Mouse (Mus musculus) heart, postnatal 0 days (tissue): ENCODE measurements around the gene Rnf10. TPM values are rescaled to one million over a fixed set of nuclear protein-coding genes. Genes with fewer than 3 reads are reported as not detected.

ENCODE experiments used
- ATAC-seq: fragments of 200-750 bp; cut with Nextera tagmentation; 2 replicates; pipeline ENCODE4 v1.8.0; 2017; ENCODE audit warnings: low read depth, moderate number of reproducible peaks, moderate library complexity; ENCODE audit not compliant: insufficient read depth
- DNase-seq: peaks from one replicate; pipeline ENCODE4 v3.0.0-alpha.2; 2016; ENCODE audit warnings: low spot score
- H3K27ac ChIP-seq: fragments of 300-500 bp; sonication (generic); 2 replicates; pipeline ENCODE4 v1.5.1; 2014; ENCODE audit warnings: low read depth, mild to moderate bottlenecking
- H3K27me3 ChIP-seq: fragments of 300-500 bp; sonication (generic); 2 replicates; pipeline ENCODE4 v1.6.1; 2014; ENCODE audit warnings: low read length, mixed read lengths; ENCODE audit not compliant: control insufficient read depth, insufficient read depth
- H3K36me3 ChIP-seq: fragments of 300-500 bp; sonication (generic); replicated peaks from 2 replicates; pipeline ENCODE4 v1.6.1; 2014; ENCODE audit warnings: low read length, mixed read lengths; ENCODE audit not compliant: control insufficient read depth, insufficient read depth
- H3K4me1 ChIP-seq: fragments of 300-500 bp; sonication (generic); 2 replicates; pipeline ENCODE4 v1.6.1; 2014; ENCODE audit warnings: antibody characterized with exemption; ENCODE audit not compliant: control insufficient read depth, insufficient read depth
- H3K4me2 ChIP-seq: fragments of 300-500 bp; sonication (generic); 2 replicates; pipeline ENCODE4 v1.6.1; 2014; ENCODE audit warnings: low read depth, mild to moderate bottlenecking, low read length, moderate library complexity
- H3K4me3 ChIP-seq: fragments of 300-500 bp; sonication (generic); 2 replicates; pipeline ENCODE4 v1.5.1; 2014; ENCODE audit warnings: low read depth, low read length
- H3K9ac ChIP-seq: fragments of 300-500 bp; sonication (generic); replicated peaks from 2 replicates; pipeline ENCODE4 v1.6.1; 2014; ENCODE audit warnings: low read depth, low read length, mixed read lengths
- H3K9me3 ChIP-seq: fragments of 300-500 bp; sonication (generic); replicated peaks from 2 replicates; pipeline ENCODE4 v1.6.1; 2016; ENCODE audit warnings: low read length; ENCODE audit not compliant: control insufficient read depth
- CTCF ChIP-seq: IDR thresholded peaks from 2 replicates; pipeline ENCODE4 v1.5.1; 2016; ENCODE audit warnings: antibody characterized with exemption, control low read depth, low read depth
- EP300 ChIP-seq: IDR thresholded peaks from 2 replicates; pipeline ENCODE4 v1.6.1; 2016; ENCODE audit warnings: antibody characterized with exemption, low read depth
- WGBS: fragments of 180-500 bp; shearing (Covaris S2); extraction: QIAGEN DNeasy Blood & Tissue Kit; methylation state at CpG from one replicate; pipeline ENCODE4 v1.1.7; 2014; 5-methylcytosine and 5-hydroxymethylcytosine counted together
- polyA plus RNA-seq: library from polyadenylated mRNA; unstranded; fragments of >200 nt; fragmentation: Nextera tagmentation; extraction: Ambion mirVana; gene quantifications from 2 replicates; pipeline ENCODE4 v1.2.1, GENCODE M21; 2015
- total RNA-seq: library from RNA; depleted of rRNA; stranded (reverse); fragments of >200 nt; gene quantifications from 2 replicates; pipeline ENCODE4 v1.2.3, GENCODE M21; 2014; ENCODE audit warnings: low replicate concordance

The Rnf10 gene
- total and polyA plus RNA-seq, 2 experiments from 2014 or later = 82.4 to 105 TPM

DNA sequence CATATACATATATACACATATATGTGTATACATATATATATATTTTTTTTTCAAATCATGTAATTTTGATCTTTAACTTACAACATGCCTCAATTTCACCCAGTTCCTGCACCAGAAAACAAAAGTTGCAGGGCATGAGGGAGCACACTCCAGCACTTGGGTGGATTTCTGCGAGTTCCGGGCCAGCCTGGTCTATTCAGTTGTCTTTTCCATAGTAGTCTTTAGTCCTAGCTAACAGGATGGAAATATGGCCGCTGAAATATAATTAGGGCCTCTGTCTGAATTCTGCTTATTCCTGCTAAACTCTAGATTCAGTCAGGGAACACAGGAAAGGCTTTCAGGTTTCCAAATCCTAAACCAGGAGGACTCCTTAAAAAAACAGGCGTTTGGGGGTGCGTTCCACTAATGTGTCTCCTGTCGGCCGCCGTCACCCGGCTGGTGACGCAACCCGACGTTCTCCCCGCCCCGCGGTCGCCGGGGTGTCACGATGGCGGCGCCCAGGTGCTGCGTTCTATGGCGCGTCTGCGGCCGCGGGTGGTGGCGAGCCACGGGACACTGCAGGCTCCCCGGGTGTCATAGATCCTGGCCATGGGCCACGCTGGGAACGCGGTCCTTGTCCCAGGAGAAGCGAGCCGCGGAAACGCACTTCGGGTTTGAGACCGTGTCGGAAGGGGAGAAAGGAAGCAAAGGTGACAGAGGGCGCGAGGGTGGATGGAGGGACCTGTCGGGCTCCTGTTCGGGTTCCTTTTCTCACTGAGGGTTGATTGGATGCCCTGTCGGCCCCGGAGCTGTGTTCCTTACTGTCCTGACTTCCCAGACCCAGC is 6.7 kb upstream of the Rnf10 start, which contains the start of gene Coq5:
Gene Coq5 (plus strand): TSS at position 441 of the 824 bp plus-strand sequence.
- Histone ChIP-seq H3K9ac (peak within 1 kb of the TSS; percentile 88), H3K4me2 (peak within 1 kb of the TSS; percentile 95), H3K9me3 (no peaks in the 10 kb centered on the region), H3K4me3 (peak within 1 kb of the TSS; percentile 86), H3K27ac (peak within 1 kb of the TSS; percentile 76), H3K27me3 (no peaks in the 10 kb centered on the region), H3K36me3 (peaks cover 14% of the 10 kb centered on the region), H3K4me1 (peaks cover 5% of the 10 kb centered on the region; the same call in 1 of the 2 replicates)
- DNase-seq (peak; percentile 74), ATAC-seq (peak; percentile 87)
- WGBS = 4% methylated on average over 43 of the region's 45 CpGs
- TF ChIP-seq EP300 (no peak), CTCF (no peak)

DNA sequence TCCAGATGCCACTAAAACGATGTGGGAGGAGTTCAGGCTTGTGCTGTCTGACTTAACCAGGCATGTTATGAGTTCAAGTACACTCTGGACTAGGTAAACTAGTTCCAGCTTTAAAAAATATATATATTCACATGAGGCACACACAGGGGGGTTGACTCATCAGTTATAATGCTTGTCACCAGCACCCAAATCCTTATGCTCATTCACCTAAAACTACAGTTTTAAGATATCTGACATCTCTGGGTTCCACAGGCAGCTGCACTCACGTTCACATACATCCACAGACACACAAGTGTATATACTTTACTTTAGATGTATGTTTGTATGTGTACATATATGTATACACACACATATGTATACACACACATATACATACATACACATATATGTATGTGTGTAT is 6.1 kb upstream of the Rnf10 start:
- no peaks in the 10 kb centered on the region for H3K9me3 ChIP-seq

GRCm38 (mm10) chr5:115278053-115278452 is 5.4 kb upstream of the Rnf10 start:
- Histone ChIP-seq H3K4me1 (peaks cover 8% of the 10 kb centered on the region; the same call in 1 of the 2 replicates), H3K9ac (no peak overlapping the region), H3K36me3 (no peaks in the 10 kb centered on the region), H3K4me3 (no peak overlapping the region), H3K9me3 (no peaks in the 10 kb centered on the region), H3K27ac (no peak overlapping the region), H3K27me3 (no peaks in the 10 kb centered on the region), H3K4me2 (no peak overlapping the region)
- WGBS = 50% methylated on average over 1 of the region's 1 CpGs
- TF ChIP-seq CTCF (no peak), EP300 (no peak)
- DNase-seq = no peak
- no peak for ATAC-seq

More for the DNA sequence above, 6.1 kb upstream of the Rnf10 start:
- Histone ChIP-seq H3K27ac (no peak overlapping the region), H3K9ac (no peak overlapping the region), H3K27me3 (no peaks in the 10 kb centered on the region), H3K4me1 (peaks cover 5% of the 10 kb centered on the region; the same call in 1 of the 2 replicates), H3K4me3 (no peak overlapping the region), H3K4me2 (no peak overlapping the region), H3K36me3 (peaks cover 7% of the 10 kb centered on the region)
- DNase-seq (no peak), ATAC-seq (no peak)
- TF ChIP-seq CTCF (no peak), EP300 (no peak)
- 50% methylated on average over 2 of the region's 2 CpGs for WGBS

GRCm38 (mm10) chr5:115275998-115276397 is 3.3 kb upstream of the Rnf10 start:
- H3K36me3 ChIP-seq = no peaks in the 10 kb centered on the region
- 37% methylated on average over 14 of the region's 14 CpGs for whole genome bisulfite sequencing
- TF ChIP-seq CTCF = peak; percentile 32
- TF ChIP-seq EP300 = no peak
- no peak overlapping the region for H3K4me2 ChIP-seq
- no peaks in the 10 kb centered on the region for H3K27me3 ChIP-seq
- no peak overlapping the region for H3K27ac ChIP-seq
- no peaks in the 10 kb centered on the region for H3K9me3 ChIP-seq
- H3K4me3 ChIP-seq = no peak overlapping the region
- ATAC-seq (no peak), DNase-seq (no peak)
- peaks cover 12% of the 10 kb centered on the region; the same call in 1 of the 2 replicates for H3K4me1 ChIP-seq
- no peak overlapping the region for H3K9ac ChIP-seq

DNA sequence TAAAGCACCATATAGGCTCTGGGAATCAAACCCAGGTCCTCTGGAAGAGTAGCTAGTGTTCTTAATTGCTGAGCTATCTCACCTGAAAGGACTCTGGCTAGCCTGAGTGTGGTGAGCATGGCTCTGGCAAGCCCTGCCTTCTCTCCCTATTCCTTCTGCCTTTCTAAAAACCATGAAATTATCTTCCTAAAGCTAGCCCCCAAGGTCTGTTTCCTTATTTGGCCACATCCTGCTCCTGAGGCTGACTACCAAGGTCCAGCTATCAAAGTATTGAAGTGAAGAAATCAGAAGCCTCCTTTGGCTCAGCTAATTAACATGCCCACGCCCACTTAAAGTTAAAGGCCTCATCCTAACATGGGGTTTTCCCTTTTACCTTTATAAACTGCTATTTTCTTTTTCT is 2.1 kb upstream of the Rnf10 start:
- Histone ChIP-seq H3K27me3 (no peaks in the 10 kb centered on the region), H3K9ac (no peak overlapping the region), H3K4me3 (no peak overlapping the region), H3K27ac (no peak overlapping the region), H3K4me1 (peaks cover 19% of the 10 kb centered on the region), H3K9me3 (no peaks in the 10 kb centered on the region), H3K4me2 (no peak overlapping the region), H3K36me3 (peaks cover 5% of the 10 kb centered on the region; the same call in 1 of the 2 replicates)
- DNase-seq (no peak), ATAC-seq (no peak)
- TF ChIP-seq CTCF = no peak
- TF ChIP-seq EP300 = no peak
- 87% methylated on average over 1 of the region's 1 CpGs for WGBS
